Mouse (Mus musculus) megakaryocyte, adult 5-6 weeks (primary cell): ENCODE measurements around the gene C1qtnf7. TPM values are rescaled to one million over a fixed set of nuclear protein-coding genes. Genes with fewer than 3 reads are reported as not detected.

Source experiments
- ATAC-seq: 2 replicates; pipeline ENCODE4 v1.8.0; 2016; ENCODE audit warnings: mild to moderate bottlenecking, inconsistent platforms; ENCODE audit not compliant: poor library complexity, severe bottlenecking
- total RNA-seq, 2 experiments: library from RNA; stranded (forward) in 1 of 2; stranded (reverse) in 1 of 2; fragments of 153-499, 151-499 nt in 1 of 2; fragments of 221-1000, 200-1000 nt in 1 of 2; gene quantifications; 2 replicates each; pipeline versions ENCODE4 v1.2.3 to v1.2.4; 2015 to 2017

C1qtnf7 gene
- total RNA-seq, 2 experiments from 2014 or later: 0.15 TPM; not detected in 1

DNA sequence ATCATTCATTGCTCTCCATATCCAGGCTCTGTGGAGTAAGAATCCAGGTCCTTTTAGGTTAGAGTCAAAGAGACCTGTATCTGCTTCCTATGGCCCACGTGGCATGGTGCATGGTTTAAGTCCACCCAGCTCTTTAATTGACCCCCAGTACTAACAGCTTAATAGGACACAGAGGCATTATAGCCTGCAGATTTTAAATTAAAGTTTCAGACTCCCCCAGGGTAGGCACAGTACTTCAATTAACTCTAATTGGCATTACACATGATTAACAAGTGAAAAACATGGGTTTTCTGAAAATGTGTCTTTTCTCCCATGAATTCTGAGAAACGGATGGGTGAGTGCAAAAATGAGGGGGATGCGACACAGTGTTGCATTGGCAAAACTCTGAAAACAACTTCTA is 92.7 kb downstream of the C1qtnf7 start:
- no peak for ATAC-seq

DNA sequence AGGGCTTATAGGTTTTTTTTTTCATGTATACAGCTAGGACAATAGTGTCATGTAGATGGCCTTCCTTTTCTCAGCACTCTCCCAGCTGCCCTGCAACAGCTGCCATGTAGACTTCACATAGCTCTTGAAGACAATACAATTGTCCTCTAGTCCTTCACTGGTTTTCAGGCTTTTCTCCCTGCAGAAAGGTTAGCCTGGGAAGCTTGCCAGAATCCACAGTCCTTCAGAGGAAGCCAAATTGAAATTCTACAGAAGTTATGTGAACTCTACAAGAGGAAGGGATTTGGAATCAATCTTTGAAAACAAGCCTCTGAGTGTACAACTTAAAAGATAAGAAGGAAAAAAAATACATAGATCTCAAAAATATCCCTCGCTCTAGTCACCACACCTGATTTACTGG is 94.4 kb downstream of the C1qtnf7 start:
- no peak for ATAC-seq

DNA sequence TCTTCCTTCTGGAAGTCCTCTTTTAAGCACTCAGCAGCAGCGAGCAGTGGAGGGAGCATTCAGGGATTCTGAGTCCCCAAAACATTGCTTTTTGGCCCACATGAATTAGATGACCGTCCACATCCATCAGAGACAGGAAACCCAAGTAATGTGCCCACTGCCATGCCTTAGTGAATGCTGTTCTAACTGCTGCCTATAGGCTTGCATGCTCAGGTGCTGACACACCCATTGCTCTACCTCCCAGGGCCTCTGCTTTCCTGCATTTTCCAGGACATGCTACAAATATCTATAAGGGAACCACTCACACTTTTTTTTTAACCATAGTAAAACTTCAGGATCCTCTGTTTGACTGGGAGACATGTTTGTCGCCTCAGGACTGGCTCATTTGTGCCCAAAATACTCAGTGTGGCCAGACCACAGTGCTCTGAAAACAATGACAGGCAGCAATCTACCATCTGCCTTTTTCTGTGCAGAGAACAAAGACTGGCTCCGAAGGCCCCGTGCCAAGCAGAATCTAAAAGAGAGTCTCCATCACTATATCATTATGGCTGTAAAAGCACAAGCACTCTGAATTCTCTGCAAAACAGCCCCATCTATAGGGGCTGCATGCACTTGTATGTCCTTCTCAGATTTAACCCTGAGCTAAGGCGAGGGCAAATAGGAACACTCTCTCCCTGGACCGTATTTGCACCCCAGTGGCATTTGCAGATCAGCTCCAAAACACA is 106.4 kb downstream of the C1qtnf7 start:
- ATAC-seq: no peak

DNA sequence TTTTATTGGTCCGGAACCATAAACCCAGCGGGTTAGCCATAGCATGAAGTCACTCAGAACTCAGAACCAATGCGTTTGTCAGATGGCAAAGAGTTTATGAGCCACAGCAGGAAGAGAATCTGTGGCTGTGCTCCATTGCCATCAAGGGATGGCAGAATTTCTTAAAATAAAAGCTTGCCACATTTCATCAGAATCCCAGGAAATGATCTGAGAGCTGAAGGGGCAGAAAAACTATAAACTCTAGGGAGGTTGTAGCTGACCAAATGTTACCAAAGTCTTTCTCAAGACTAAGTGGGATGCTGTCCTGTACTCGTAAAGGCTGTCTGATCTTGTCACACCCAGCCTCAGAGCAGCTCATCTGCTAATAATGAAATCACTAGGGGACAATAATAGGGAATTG is 110.1 kb downstream of the C1qtnf7 start:
- no peak for ATAC-seq

DNA sequence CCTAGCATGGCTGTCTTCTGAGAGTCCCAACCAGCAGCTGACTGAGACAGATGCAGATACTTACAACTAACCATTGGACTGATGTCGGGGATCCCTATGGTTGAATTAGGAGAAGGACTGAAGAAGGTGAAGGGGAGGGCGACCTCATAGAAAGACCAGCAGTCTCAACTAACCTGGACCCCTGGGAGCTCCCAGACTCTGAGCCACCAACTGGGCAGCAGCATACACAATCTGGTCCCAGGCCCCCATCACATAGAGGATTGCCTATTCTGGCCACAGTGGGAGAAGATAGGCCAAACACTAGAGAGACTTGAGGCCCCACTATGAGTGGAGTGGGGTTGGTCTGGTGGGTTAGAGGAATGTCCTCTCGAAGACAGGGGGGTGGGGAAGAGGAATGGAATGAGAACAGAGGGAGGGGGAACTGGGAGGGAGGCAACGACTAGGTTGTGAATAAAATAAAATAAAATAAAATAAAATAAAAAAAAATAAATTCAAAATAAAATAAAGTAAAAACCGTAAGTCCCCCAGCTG is 118.8 kb downstream of the C1qtnf7 start:
- no peak for ATAC-seq

DNA sequence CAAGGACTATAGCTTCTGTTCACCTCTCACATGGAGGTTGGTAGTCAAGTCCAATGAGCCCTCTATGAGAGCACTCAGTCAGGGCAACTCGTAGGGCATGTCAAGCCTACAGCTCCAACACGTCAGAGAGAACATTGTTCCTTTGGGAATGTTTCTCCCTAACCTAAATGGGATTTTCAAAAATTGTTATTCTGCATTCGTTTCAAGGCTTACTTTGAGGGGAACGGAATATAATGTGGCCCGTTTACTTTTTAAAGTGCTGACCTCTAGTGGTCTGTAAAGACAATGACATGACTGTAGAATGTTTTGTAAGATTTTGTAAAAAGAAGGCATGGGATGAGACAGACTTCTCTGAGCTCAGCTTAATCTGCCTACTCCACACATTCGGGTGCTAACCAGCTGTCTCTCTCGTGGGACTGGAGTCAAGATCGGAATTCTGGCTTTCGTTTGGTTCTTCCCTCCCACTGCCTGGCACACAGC is 119.3 kb downstream of the C1qtnf7 start:
- peak; percentile 45; the same call in 1 of the 2 replicates for ATAC-seq

DNA sequence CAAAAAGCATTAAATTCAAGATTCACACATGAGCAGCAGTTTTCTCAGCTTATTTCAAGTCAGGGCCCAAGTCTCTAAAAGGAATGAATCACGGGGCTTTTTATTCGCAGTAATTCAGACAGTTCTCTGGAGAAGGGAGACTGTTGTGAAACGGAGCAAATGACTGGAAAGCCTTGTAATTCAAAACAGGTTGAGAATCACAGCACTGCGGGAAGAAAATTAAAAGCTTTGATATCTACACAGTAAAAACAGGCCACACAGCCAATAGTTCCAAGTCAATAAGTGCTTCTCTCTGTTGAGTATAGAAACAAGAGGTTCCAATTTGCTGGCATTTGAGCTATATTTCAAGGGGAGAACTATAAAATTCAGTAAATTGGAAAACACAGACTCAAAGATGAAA is 129.7 kb downstream of the C1qtnf7 start:
- no peak for ATAC-seq

DNA sequence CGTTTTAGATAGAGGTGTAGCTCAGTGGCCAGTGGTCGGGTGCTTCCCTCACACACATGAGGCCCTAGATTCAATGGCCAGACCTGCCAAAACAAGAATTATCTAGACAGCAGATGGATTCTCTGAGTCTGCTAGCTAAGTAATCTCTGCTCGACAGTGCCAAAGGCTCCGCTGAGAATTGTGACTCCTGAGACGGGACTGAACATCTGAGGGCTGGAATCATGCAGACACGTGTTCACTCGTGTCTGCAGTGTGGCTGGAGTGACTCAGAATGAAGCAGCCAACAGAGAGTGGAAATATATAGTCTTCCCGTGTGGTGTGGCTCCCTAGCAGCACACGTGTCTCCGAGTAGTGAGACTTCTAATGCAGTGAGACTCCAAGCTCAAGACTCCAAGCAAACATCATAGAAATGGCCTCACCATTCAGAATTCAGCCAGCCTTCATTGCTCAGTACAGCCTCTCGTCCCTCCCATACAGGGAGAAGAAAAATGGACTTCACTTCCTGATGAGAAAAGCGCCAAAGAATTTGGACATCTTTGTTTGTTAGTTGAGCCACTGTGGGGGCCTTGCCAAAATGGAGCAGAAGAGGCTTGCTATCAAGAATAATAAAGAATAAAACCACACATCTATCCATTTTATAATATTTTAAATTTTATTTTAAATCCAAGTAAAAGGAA is 131.9 kb downstream of the C1qtnf7 start:
- no peak for ATAC-seq

DNA sequence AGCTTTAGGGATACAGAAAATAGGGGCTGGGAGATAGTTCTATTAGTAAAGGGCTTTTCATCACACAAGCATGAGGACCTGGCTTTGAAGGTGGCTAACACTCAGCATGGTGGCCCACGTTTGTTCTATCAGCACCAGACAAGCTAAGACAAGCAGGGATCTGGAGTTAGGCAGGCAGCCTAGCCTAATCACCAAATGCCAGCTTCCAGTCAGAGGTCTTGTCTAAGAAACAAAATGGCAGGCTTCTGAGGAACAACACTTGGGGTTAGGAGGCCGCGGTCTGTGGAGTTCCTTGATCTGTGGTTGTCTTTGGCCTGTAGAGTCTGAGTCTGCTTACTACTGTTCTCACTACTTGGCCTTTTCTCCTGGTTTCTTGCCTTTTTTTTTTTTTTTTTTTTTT is 146.2 kb downstream of the C1qtnf7 start:
- no peak for ATAC-seq

DNA sequence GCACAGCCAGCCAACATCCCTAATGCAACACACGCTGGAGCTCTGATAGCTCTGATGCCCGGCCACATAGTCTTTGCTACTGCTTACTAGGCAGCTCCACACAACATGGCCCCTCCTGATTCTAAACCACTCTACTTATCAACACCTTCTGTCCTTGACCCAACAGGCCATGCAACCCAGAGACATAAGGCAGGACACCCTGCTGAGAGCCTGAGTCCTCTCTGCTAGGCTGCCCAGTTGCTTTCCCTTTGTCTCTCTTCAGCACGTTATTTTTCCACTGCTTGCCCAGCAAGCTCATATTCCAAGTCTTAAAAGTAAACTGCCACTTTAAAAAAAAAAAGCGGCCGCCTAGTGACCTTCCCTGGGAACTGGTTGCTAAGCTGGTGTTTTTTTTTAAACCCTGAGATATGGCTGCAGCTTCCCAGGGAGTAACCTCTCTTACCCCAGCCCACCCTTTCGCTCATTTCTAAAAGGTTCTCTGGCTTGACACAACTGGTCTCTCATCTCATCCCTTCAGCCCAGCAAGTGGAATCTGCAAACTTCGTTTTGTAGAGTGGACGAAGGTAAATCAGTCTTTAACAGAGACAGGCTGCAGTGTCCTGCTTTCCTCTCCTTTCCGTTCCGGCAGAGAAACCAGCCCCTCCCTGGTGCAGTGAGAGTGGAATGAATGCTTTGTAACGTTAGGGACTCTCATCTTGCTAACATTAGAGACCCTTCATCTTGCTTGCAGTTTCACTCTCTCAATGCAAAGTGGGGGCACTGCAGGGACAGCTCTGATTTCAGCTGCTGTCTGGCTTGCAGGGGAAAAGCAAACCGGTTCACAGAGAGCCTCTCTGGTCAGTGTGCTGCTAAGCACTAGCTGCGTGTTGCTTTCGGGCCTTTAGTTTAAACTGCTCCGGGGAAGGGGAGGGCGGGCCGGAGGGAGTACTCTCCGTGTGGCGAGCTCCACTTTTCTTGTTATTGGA is 146.9 kb downstream of the C1qtnf7 start, which contains the start of gene Cc2d2a:
Gene Cc2d2a, plus strand, starts transcription at position 350 of the 965 bp plus-strand sequence.
- ATAC-seq: 0 out of 2 replicates have a peak, but pooled peaks have one; percentile 30

DNA sequence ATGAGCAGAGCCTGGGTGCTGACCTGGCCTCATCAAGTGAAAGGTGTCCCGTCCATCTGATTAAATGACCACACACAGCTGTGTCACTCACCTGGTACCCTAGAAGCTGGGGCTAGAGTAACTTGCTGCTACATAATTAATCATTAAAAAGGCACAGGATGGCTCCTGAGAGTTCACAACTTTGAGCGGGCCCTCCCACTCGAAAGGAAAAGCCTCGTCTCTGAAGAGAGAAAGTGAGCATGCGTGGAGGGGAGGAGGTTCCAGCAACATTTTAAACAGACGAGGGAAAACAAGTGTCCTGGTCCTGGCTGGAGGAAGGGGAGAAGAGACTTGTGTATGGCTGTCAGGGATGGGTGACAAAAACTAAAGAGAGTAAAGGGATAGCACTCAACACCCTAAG is 148.2 kb downstream of the C1qtnf7 start:
- no peak for ATAC-seq

DNA sequence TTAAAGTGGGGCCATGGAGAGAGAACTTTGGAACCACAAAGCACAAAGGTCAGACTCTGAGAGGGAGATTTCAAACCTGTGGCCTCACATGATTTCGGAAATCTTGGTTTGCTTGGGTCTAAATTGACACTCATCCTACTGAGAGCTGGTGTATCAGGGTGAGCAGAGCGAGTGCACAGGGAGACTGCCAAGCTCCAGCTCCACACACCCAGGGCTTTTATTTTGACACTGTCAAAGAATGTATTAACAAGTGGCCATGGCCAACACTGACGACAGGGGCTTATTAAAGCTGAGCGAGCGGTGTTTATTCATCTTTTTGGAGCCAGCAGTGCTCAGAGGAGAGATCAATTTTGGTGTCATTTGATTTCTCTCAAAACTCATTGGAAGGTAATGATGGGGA is 149.8 kb downstream of the C1qtnf7 start:
- no peak for ATAC-seq

Other genes starting within 250 kb of the C1qtnf7 start
- gene Cc2d2a, start 146.8 kb downstream of the C1qtnf7 start, total RNA-seq (2015): 0.02 and 0.91 TPM in 2 replicates
- 0.04 and 1.0 TPM in 2 replicates for gene Cc2d2a, start 146.8 kb downstream of the C1qtnf7 start, total RNA-seq (2017)